Comparison of ENCODE assay signal across 1 mouse cellular context in the genomic region with DNA sequence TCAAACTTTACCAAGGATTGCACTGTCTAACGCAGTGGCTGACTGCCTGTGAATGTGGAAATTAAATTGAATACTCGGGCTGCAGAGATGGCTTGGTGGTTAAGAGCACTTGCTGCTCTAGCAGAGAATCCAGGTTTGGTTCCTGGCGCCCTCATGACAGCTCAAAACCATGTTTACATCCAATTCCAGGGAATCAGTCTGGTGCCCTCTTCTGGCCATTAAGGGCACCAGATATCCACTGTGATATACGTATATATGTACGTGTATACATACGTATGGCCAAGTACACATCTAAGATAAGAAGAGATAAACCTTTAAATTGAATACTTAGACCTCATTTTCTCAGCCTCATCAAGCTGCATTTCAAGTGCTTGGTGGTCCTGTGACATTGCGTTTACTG.
TF ChIP-seq lines count a peak whose summit lies in the region.

No protein-coding gene starts in this region.

TF ChIP-seq in CH12.LX, 34 proteins besides CTCF, POLR2A, EP300 and RAD21:
- peak; percentile 59 for TF ChIP-seq SMC3 (IDR thresholded peaks at IDR 0.05; ENCODE audit: low read depth, low read length)
- TF ChIP-seq MYC (IDR thresholded peaks at IDR 0.05; ENCODE audit: low read depth, low read length): no peak
- TF ChIP-seq USF1 (IDR thresholded peaks at IDR 0.05; ENCODE audit: low read depth, low read length): no peak
- no peak for TF ChIP-seq SIN3A (IDR thresholded peaks at IDR 0.05; ENCODE audit: low read length)
